Mouse (Mus musculus) splenic B cell, adult 2 months (primary cell): ENCODE measurements around the gene Slc7a11.

Experiments used
- DNase-seq: peaks from one replicate; pipeline ENCODE4 v3.0.0-alpha.2; 2011; ENCODE audit warnings: low read depth, low spot score
- H3K27me3 ChIP-seq: 2 replicates; pipeline ENCODE4 v1.6.1; 2012; ENCODE audit warnings: mild to moderate bottlenecking, low read length, moderate library complexity, mixed read lengths; ENCODE audit not compliant: control insufficient read depth, poor library complexity, insufficient read depth, severe bottlenecking
- H3K36me3 ChIP-seq: 2 replicates; pipeline ENCODE4 v1.6.1; 2012; ENCODE audit warnings: mild to moderate bottlenecking, low read length, moderate library complexity, mixed read lengths; ENCODE audit not compliant: control insufficient read depth, poor library complexity, insufficient read depth, severe bottlenecking

The Slc7a11 gene

DNA sequence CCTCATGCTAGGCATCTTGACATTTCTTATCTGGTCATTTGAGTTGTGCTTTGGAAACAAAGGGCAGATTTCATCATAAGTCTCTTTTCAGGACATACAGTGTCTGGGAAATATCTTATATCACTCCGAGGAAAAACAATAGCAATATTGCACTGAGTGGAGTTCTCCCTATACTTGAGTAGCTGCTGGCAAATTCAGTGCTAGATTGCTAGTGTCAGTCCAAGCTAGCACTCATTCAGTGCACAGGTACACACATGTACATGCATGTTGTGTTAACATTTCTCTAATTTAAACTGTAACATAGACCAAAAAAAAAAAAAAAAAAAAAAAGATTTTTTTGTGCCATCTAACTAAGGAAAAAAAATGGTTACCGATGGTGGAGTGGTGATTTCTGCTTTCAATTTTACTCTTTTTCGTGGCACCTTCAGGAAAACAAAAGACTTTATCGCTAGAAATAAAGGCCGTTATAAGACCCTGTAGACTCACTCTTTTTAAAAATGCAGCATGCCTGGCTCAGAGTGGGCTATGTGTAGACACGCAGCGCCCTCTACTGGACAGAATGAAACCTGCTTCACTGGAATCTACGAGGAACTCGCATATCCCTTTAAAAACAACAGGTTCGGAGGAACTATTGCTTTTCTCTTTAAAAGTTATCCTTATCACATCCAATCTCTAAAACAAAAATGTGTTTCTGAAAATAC, 62.1 kb downstream of the Slc7a11 start:
- H3K27me3 ChIP-seq = no peaks in the 10 kb centered on the region; the same call in 1 of the 2 replicates
- no peaks in the 10 kb centered on the region for H3K36me3 ChIP-seq
- DNase-seq = peak; percentile 52

DNA sequence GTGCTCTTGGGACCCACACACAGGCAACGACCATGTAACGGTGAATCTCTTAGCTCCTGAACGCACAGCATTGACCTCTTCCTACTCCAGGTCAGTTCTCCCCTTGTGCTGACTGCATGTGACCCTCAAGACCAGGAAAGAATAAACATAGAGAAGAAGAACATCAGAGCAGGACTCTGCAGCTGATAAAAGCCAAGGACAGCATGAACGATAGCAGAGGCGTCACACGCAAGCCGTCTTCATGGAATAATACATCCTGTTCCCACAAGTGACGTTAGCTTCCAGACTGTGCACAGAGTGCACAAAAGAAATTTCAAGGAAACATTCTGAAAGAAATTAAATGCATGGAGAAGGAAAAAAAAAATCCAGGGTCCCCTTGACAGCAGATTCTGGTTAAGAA, 63.5 kb downstream of the Slc7a11 start:
- DNase-seq = no peak
- Histone ChIP-seq H3K27me3 (no peaks in the 10 kb centered on the region; the same call in 1 of the 2 replicates), H3K36me3 (no peaks in the 10 kb centered on the region)

DNA sequence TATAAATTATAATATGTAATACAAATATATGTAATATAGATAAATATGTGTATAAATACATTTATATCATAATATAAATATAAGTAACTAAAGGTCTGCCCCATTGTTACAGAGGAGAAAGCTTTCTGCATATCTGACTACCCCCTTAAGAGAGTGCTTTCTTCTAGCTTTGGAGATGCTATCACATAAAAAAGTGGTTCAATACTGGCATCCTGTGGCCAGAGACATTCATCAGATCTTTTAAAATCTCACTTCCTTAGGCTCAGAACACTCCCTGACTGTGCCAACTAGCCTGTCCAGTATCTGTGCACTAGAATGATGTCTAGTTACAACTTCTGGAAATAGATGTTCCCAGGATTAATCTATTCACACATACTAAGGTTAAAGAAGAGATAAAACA, 67.9 kb downstream of the Slc7a11 start:
- H3K36me3 ChIP-seq = no peaks in the 10 kb centered on the region
- no peak for DNase-seq
- H3K27me3 ChIP-seq = no peaks in the 10 kb centered on the region

DNA sequence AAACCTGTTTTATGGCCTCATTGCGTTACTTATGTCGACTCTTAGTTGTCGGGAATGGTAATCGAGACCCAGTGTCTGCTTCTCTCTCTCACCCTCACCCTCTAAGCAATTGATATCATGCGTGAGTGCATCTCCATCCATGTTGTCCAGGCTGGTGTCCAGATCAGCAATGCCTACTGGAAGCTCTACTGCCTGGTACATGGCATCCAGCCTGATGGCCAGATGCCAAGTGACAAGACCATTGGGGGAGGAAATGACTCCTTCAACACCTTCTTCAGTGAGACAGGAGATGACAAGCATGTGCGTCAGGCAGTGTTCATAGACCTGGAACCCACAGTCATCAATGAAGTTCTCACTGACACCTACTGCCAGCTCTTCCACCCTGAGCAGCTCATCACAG, 73.6 kb downstream of the Slc7a11 start:
- DNase-seq = no peak
- Histone ChIP-seq H3K36me3 (no peaks in the 10 kb centered on the region), H3K27me3 (no peaks in the 10 kb centered on the region)

DNA sequence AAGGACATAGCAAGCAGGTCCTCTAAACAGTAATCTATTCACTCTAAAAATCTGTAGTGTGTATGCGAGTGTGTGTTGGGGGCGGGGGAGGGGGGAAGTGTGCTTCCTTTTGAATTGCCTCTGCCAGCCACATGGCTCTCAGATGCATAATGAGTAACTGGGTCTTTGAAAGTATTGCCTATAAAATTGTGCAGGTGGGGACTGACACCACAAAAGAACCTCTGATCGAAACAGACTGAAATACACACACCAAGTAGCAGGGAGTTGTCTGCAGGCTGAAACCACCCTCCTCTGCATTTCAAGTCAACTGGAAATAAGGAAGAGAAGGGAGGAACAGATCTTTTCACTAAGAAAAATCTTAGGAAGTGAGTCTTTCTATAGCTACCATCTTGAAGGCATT, 76.2 kb downstream of the Slc7a11 start:
- no peaks in the 10 kb centered on the region for H3K36me3 ChIP-seq
- H3K27me3 ChIP-seq = no peaks in the 10 kb centered on the region
- DNase-seq = no peak

DNA sequence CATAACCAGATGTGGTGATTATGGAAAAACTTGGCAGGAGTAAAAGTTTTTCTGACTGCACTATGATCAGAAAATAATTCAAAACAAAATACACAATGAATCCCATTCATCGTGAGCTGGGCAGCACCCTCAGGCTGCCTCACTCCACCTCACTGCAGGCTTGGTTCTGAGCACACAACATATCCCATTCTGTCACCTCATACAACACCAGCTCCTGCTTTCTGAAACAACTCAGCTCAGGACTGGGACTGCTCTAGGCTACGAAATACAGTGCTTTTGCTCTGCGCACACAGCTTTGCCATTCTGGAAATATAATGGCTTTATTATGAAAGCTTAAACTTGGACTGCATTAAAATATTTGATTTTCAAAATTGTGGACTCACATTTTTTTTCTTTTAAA, 79.8 kb downstream of the Slc7a11 start:
- H3K27me3 ChIP-seq = no peaks in the 10 kb centered on the region
- H3K36me3 ChIP-seq = no peaks in the 10 kb centered on the region
- no peak for DNase-seq

DNA sequence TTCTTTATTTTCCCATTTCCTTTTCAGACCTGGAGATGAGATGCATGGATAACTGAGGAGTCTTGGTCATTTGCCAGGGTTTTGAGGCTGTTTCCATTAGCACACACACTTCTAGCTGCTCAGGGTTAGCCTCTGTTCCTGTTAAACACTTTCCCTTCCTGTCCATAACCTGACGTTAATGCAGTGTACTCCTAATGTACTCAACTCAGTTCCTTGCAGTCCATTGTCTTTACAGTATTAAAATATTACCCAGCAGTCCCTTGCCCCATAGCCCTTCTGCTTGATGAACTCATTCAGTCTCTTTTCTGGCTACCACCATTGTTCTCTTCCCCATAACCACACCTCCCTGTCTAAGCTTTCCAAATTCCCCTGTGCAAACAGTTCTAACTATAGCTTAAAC, 96.3 kb downstream of the Slc7a11 start:
- Histone ChIP-seq H3K27me3 (no peaks in the 10 kb centered on the region), H3K36me3 (no peaks in the 10 kb centered on the region)
- DNase-seq = no peak

DNA sequence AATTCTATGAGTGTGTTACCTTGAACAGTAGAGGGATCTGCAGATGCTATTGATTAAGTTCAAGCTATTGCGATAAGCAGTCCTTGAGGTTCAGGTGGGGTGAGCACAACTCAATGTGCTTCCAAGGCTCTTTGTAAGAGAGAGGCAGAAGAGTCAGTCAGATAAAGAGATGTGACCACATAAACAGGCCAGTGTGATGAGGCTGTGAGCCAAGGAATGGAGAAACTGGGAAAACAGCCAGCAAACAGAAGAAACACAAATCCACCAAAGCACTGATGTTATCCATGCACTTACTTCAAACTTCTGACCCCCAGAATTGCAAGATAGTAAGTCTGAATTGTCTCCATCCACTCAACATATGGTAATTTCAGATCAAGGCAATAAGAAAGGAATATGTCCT, 99.0 kb downstream of the Slc7a11 start:
- no peak for DNase-seq
- H3K36me3 ChIP-seq = no peaks in the 10 kb centered on the region
- H3K27me3 ChIP-seq = no peaks in the 10 kb centered on the region

DNA sequence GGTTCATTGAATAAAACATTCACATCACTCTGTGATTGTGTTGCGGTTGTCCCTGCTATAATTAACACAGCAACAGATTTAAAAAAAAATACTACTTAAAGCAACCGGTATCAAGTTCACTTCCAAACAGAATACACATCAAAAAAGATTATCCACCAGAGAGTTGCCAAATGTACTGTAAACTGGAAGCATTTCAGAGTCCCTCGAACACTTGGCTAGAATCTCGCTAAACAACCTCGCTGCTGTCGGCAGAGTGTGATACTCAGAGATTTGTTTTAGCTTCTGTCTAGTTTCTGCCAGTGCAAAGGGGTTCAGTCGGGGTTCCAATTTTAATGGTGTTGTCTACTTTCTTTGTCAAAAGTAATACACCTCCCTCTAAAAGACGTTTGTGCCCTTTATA, 118.9 kb downstream of the Slc7a11 start:
- no peaks in the 10 kb centered on the region for H3K27me3 ChIP-seq
- no peaks in the 10 kb centered on the region for H3K36me3 ChIP-seq
- DNase-seq = no peak

DNA sequence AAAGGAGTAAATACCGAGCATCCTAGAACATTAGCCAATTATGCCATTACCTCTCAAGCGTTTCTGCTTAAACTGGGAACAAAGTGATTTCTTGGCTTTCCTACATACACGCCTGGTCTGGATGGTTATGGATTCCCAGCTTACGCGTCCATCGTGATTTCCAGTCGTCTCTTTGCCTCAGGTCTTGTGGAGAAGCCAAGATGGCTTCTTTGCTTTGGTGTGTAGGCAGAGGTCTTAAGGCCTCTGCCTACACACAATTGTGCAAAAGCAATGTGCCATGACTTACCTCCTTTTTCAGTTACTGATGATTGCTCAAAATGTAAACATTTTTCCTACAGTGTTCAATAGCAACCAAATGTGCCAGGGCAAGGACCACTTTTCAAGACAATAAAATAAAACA, 119.5 kb downstream of the Slc7a11 start:
- Histone ChIP-seq H3K36me3 (no peaks in the 10 kb centered on the region), H3K27me3 (no peaks in the 10 kb centered on the region)
- DNase-seq = no peak

DNA sequence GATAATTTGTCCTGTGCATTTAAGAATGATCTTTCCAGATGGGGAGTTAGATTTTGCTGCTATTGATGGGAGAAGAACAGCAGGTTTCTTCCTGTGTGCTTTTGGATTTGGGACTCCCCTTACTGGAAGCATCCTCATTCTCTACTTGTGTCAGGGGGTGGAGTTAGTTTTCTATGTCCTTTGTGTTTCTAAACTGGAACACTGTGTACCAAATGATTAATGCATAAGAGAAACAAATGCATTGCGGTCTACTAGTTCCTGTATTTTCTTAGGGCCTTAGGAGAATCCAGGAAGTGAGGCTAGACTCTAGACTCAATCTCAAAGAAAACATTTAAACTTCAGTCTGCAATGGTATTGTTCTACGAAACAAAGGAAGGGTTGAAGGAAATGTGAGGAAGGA, 122.6 kb downstream of the Slc7a11 start:
- Histone ChIP-seq H3K36me3 (no peaks in the 10 kb centered on the region), H3K27me3 (no peaks in the 10 kb centered on the region)
- DNase-seq = no peak

DNA sequence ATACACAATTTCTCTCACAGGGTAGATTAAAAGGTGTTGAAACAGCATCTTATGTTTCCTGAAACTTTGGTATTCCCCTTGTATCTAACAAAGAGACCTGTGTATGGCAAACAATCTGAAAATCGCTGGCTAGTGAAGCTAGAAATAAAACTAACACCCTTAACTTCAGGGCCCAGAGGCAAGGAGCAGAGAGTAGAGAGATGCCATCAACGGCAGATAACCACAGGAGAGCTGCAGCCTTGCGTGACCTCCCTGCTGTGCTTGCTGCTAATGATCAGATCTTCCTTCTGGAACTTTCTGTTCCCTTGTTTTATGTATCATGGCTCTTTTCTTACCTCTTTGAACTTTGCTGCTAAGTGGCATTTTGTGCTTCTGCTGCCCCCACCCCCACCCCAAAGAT, 125.3 kb downstream of the Slc7a11 start:
- DNase-seq = no peak
- Histone ChIP-seq H3K27me3 (no peaks in the 10 kb centered on the region), H3K36me3 (no peaks in the 10 kb centered on the region)

DNA sequence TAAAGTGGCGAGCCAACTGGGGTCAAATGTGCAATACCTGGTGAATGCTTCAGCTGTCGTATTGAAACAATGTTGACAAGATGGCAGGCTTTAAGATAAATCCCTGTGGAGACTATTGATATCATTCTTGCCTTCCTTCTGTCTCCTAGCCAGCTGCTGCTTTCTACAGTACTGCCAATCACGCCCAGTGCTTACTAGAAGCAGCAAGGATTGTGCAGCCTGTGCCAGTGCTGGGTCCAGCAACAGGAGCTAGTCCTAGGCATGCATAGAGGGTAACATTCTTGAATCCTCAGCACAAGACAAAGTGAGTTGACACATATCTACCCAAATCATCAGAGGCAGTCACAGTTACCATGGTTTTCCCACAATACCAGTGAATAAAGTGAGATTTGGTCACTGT, 129.6 kb downstream of the Slc7a11 start:
- Histone ChIP-seq H3K27me3 (no peaks in the 10 kb centered on the region), H3K36me3 (no peaks in the 10 kb centered on the region)
- DNase-seq = no peak

DNA sequence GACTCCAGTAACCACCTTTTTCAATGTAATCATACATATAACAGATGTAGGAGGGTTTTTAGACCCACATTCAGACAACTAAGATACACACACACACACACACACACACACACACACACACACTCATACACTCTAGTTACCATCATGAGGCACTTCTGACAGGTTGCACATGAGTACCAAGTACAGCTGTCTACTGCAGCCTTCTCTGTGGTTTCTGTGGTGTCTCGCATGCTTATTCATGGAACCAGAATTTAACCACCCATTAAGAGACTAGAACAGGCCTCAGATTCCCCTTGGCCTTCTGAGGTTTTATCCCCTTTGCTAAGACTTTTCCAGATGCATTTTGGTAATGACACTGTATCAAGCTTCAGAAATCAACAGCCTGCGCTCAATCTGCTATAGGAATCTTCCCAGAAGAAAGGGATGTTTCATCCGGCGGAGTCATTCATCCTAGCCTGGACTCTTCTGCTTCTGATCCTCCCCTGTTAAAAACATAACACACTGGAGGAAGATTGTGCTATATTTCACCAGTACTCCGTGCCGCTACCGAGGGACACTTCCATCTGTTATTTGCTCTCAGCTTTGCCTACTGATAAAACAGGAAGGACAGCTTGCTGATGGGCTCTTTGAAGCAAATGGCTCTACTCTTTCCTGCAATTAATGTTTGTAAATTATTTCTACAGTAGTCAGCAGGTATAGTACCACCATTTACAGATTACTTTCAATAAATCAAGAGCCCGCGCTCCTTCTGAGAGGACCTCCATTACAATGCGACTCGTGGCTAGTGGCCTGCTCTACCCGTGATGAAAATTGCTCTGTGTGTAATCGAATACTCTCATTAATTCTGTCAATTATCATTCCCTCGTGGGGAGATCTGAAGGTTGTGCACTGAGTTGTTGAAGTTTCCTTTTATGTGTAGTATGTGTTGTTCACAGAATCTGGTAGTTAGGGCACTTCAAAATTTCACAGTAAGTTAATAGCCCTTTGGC, 135.8 kb downstream of the Slc7a11 start:
- no peak for DNase-seq
- Histone ChIP-seq H3K36me3 (no peaks in the 10 kb centered on the region), H3K27me3 (no peaks in the 10 kb centered on the region)

DNA sequence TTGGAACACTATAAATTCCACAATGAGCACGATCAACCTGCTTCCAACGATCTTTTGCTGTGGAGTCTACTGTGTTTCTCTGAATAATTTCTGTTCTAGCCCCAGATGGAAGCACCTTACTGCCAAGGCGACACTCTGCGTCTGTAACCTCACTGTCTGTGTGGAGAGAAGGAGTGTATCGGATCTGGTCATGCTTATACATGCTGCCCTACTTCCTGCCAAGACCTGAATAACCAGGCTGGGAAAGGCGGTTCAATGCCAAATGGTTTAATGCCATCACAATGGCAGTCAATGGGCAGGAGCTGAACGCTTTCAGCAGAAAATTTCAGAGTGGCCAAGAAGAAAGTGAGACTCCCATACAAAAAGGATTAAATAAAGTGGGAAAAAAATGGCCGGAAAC, 137.1 kb downstream of the Slc7a11 start:
- Histone ChIP-seq H3K27me3 (no peaks in the 10 kb centered on the region), H3K36me3 (no peaks in the 10 kb centered on the region)
- no peak for DNase-seq
